ENCODE assay signal across 10 mouse cellular contexts in genomic region chr2:166943146-166943545, GRCm38 (mm10).
"Had no signal": no experiment of that assay in that cellular context is flagged by ENCODE, and none has a peak within 500 bp of the region (broad histone marks: within the 10 kb centered on the region; RNA-seq: fewer than 3 reads in every experiment).

No protein-coding gene starts in this region.

- DNase-seq: liver, postnatal 0 days; lung, adult 2 months; lung, postnatal 14 days; lung, postnatal 36 days; retina, postnatal 1 day; right cerebral cortex, adult 18-20 months; spleen, adult 18-20 months; thymus, adult 18-20 months; thymus, postnatal 14 days; thymus, postnatal 36 days had no signal
